Mouse (Mus musculus) midbrain, embryonic 12.5 days (tissue): ENCODE measurements around the gene Fat3. TPM values are rescaled to one million over a fixed set of nuclear protein-coding genes. Genes with fewer than 3 reads are reported as not detected.

Source experiments
- ATAC-seq: fragments of 200-750 bp; cut with Nextera tagmentation; 2 replicates; pipeline ENCODE4 v1.8.0; 2017; ENCODE audit warnings: low read depth, moderate TSS enrichment, moderate library complexity; ENCODE audit not compliant: low FRiP score
- H3K27ac ChIP-seq: fragments of 300-500 bp; sonication (generic); replicated peaks from 2 replicates; pipeline ENCODE4 v1.5.1; 2016; ENCODE audit warnings: mild to moderate bottlenecking
- H3K27me3 ChIP-seq: fragments of 300-500 bp; sonication (generic); 2 replicates; pipeline ENCODE4 v1.6.1; 2016; ENCODE audit warnings: mild to moderate bottlenecking
- H3K36me3 ChIP-seq: fragments of 300-500 bp; sonication (generic); 2 replicates; pipeline ENCODE4 v1.6.1; 2016
- H3K4me1 ChIP-seq: fragments of 300-500 bp; sonication (generic); 2 replicates; pipeline ENCODE4 v1.6.1; 2016
- H3K4me2 ChIP-seq: fragments of 300-500 bp; sonication (generic); replicated peaks from 2 replicates; pipeline ENCODE4 v1.6.1; 2016; ENCODE audit warnings: mild to moderate bottlenecking, moderate library complexity
- H3K4me3 ChIP-seq: fragments of 300-500 bp; sonication (generic); 2 replicates; pipeline ENCODE4 v1.5.1; 2016; ENCODE audit warnings: mild to moderate bottlenecking
- H3K9ac ChIP-seq: fragments of 300-500 bp; sonication (generic); replicated peaks from 2 replicates; pipeline ENCODE4 v1.6.1; 2016; ENCODE audit warnings: mild to moderate bottlenecking, moderate library complexity
- H3K9me3 ChIP-seq: fragments of 300-500 bp; sonication (generic); 2 replicates; pipeline ENCODE4 v1.6.1; 2016; ENCODE audit warnings: mild to moderate bottlenecking
- WGBS: fragments of 180-500 bp; shearing (Covaris S2); methylation state at CpG from one replicate; pipeline ENCODE4 v1.1.7; 2016; 5-methylcytosine and 5-hydroxymethylcytosine counted together
- polyA plus RNA-seq: library from polyadenylated mRNA; unstranded; fragments of >200 nt; fragmentation: Nextera tagmentation; extraction: Ambion mirVana; gene quantifications from 2 replicates; pipeline ENCODE4 v1.2.1, GENCODE M21; 2016

The Fat3 gene
- polyA plus RNA-seq, 1 experiment from 2014 or later: 12.3 TPM

DNA sequence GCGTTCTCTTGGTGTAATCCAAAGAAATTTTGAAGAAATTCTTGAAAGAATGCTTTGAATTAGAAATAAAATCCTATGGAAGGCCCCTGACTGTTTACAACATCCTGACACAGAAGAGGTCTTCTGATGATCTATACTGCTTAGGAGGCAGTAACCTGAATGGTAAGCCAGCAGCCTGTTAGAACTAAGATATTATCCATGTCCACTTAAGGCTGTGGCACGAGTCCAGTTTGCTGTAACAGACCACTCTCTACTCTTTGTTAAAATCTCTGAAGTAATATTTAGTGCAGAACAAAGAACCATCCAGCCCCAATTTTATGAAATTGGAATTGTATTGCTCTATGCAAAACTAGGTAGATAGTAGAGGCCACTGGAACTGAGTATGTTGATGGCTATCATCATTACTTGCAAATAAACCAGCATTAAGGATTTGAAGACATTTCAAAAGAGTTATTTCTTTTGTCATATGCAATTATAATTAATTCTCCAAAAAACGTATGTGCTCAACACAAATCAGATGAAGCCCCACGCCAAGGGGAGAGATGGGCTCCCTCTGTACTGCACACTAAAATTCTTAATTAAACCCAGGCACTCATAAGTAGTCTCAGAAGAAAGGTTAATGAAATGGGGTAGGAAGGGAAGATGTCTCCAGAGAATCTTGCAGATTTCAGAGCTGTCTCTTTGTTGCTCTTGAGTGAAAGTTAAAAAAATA is 230.9 kb downstream of the Fat3 start:
- H3K9ac ChIP-seq: no peak overlapping the region
- WGBS: 76% methylated on average over 4 of the region's 4 CpGs

GRCm38 (mm10) chr9:16265519-16265918 is 235.6 kb downstream of the Fat3 start:
- H3K9me3 ChIP-seq: no peaks in the 10 kb centered on the region
- no peak overlapping the region for H3K9ac ChIP-seq
- no peaks in the 10 kb centered on the region for H3K4me1 ChIP-seq
- H3K27ac ChIP-seq: no peak overlapping the region
- 86% methylated on average over 4 of the region's 4 CpGs for WGBS
- ATAC-seq: no peak
- no peak overlapping the region for H3K4me3 ChIP-seq
- H3K27me3 ChIP-seq: no peaks in the 10 kb centered on the region
- no peak overlapping the region for H3K4me2 ChIP-seq
- H3K36me3 ChIP-seq: no peaks in the 10 kb centered on the region

More for the DNA sequence above, 230.9 kb downstream of the Fat3 start:
- no peak overlapping the region for H3K4me2 ChIP-seq
- no peaks in the 10 kb centered on the region for H3K36me3 ChIP-seq
- H3K27ac ChIP-seq: no peak overlapping the region
- no peak for ATAC-seq
- H3K27me3 ChIP-seq: no peaks in the 10 kb centered on the region
- no peak overlapping the region for H3K4me3 ChIP-seq
- no peaks in the 10 kb centered on the region for H3K4me1 ChIP-seq
- H3K9me3 ChIP-seq: no peaks in the 10 kb centered on the region

DNA sequence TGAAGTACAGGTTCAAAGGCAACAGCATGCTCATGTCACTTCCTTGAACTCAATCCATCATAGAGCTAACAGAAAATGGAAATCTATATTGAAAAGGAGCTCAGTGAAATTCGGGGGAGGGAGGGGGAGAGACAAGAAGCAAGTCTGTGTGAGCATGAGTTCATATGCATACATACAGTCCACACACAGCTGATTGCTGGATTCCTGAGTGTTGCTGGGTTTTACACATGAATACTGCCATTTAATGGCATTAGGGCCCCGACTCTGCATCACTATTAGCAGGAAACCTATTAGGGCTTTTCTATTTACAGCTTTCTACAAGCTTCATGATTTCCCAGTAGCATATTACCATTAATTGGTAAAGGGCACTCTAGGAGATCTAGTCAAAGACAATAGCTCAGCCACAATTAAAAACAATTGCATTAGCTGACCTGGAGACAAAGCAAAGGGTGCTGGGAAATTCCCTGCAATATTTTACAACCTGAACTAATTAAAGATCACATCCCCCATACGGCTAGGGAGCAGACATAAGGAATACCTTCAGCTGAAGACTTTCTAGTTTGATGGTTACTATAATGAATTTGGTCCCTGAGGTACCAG is 243.7 kb downstream of the Fat3 start:
- ATAC-seq: peak; percentile 55
- H3K4me2 ChIP-seq: no peak overlapping the region
- no peaks in the 10 kb centered on the region for H3K9me3 ChIP-seq
- H3K9ac ChIP-seq: no peak overlapping the region
- no peaks in the 10 kb centered on the region for H3K36me3 ChIP-seq
- H3K27me3 ChIP-seq: no peaks in the 10 kb centered on the region
- no peak overlapping the region for H3K4me3 ChIP-seq
- peaks cover 18% of the 10 kb centered on the region for H3K4me1 ChIP-seq
- peak overlapping the region; percentile 39; the same call in 1 of the 2 replicates for H3K27ac ChIP-seq
- 46% methylated on average over 3 of the region's 3 CpGs for WGBS

DNA sequence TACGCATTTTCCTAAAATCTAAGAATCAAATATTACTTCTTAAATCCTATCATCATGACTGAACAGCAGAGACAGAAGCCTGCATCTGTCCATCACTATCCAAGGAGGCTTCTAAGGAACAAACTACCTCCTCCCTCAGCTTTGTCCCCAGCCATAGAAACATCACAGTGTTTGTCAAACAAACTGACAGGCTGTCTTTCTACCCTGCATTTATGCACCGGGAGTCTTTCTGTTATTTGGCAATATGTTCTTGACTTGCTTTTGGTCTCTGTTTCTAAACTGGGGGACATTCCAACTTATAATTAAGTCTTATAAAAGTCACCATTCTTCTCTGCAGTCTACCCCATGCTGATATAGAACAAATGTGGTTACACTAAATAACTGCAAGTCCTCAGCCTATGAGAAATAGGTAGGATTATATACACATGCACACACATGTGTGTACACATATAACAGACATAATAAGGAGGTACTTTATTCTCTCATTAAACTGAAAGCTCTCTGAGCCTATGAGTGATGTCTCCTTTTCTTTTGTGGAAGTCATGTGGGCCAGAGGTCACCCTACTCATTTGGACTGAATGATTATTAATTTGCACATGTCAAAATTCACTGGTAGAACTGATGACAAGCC is 244.4 kb downstream of the Fat3 start:
- ATAC-seq: peak; percentile 32; the same call in 1 of the 2 replicates
- Histone ChIP-seq H3K27ac (no peak overlapping the region; the same call in 1 of the 2 replicates), H3K36me3 (no peaks in the 10 kb centered on the region), H3K9ac (no peak overlapping the region), H3K4me1 (peaks cover 18% of the 10 kb centered on the region), H3K4me3 (no peak overlapping the region), H3K27me3 (no peaks in the 10 kb centered on the region), H3K4me2 (no peak overlapping the region), H3K9me3 (no peaks in the 10 kb centered on the region)
- WGBS: 77% methylated on average over 2 of the region's 2 CpGs

DNA sequence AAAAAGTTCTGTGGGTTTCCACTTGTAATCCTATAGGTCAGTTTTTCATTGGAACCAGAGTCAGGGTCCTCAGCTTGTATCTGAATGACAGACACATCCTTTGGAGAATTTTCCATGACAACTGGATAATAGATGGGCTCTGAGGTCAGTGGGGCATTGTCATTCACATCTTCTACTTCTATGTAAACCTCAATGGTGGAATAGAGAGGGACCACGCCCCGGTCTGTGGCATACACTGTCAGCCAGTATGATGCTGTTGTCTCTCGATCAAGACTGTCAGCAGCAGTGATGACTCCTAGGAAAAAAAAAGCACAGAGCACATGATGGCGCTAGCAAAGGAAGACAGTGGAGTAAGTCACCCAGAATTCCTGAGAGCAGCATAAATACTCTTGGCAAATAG is 254.3 kb downstream of the Fat3 start:
- no peaks in the 10 kb centered on the region for H3K36me3 ChIP-seq
- H3K4me1 ChIP-seq: no peaks in the 10 kb centered on the region
- H3K27ac ChIP-seq: no peak overlapping the region
- H3K27me3 ChIP-seq: no peaks in the 10 kb centered on the region
- no peaks in the 10 kb centered on the region for H3K9me3 ChIP-seq
- no peak overlapping the region for H3K9ac ChIP-seq
- 79% methylated on average over 4 of the region's 4 CpGs for WGBS
- no peak overlapping the region for H3K4me2 ChIP-seq
- H3K4me3 ChIP-seq: no peak overlapping the region
- ATAC-seq: no peak

- Histone ChIP-seq H3K4me2 (no peak overlapping the region), H3K36me3 (no peaks in the 10 kb centered on the region), H3K9me3 (no peaks in the 10 kb centered on the region), H3K9ac (no peak overlapping the region), H3K4me1 (peaks cover 37% of the 10 kb centered on the region), H3K27ac (0 out of 2 replicates have a peak overlapping the region, but pooled peaks have one; percentile 0), H3K4me3 (no peak overlapping the region), H3K27me3 (no peaks in the 10 kb centered on the region)
- ATAC-seq: peak; percentile 85
- WGBS: 28% methylated on average over 4 of the region's 4 CpGs
Observed at GRCm38 (mm10) chr9:16231575-16231974, 269.5 kb downstream of the Fat3 start.

DNA sequence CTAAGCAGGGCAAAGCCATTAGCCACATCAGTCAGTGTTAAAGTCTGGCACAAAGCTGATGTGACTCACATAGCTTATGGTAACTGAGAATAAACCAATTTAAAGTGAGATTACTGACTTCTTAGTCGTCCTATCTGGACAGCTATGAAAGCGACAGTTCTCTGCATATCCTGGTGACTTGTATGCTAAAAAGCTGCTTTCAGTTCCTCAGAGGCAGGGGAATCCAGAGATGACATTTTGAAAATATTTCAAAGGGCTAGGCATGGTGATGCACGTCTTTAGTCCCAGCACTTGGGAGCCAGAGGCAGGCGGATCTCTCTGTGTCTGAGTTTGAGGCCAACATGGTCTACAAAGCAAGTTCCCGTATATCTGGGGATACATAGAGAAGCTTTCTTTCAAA is 272.2 kb downstream of the Fat3 start:
- Histone ChIP-seq H3K4me3 (no peak overlapping the region), H3K9me3 (no peaks in the 10 kb centered on the region), H3K36me3 (no peaks in the 10 kb centered on the region), H3K4me2 (no peak overlapping the region), H3K27ac (no peak overlapping the region), H3K9ac (no peak overlapping the region), H3K4me1 (peaks cover 43% of the 10 kb centered on the region), H3K27me3 (no peaks in the 10 kb centered on the region)
- WGBS: 76% methylated on average over 5 of the region's 5 CpGs
- no peak for ATAC-seq

DNA sequence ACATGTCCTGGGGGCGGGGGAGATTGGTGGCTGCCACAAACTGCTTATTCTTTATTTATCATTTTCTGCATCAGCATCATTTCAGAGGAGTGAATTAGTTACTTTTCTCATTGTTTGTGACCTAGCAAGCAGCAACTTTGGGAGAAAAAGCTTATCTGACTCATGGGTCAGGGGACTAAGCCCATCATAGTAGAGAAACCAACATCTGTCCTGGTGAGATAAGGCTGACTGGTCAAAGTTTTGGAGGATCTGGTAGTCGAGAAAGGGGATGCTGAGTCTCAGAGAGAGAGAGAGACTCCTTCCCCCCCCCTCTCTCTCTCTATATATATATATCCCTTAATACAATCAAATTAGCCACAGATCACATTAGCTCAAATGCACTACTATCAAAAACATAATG is 273.7 kb downstream of the Fat3 start:
- Histone ChIP-seq H3K4me3 (no peak overlapping the region), H3K27me3 (no peaks in the 10 kb centered on the region), H3K4me1 (peaks cover 42% of the 10 kb centered on the region), H3K9me3 (no peaks in the 10 kb centered on the region), H3K27ac (no peak overlapping the region), H3K36me3 (no peaks in the 10 kb centered on the region), H3K9ac (no peak overlapping the region), H3K4me2 (no peak overlapping the region)
- WGBS: 60% methylated on average over 2 of the region's 2 CpGs
- ATAC-seq: no peak

DNA sequence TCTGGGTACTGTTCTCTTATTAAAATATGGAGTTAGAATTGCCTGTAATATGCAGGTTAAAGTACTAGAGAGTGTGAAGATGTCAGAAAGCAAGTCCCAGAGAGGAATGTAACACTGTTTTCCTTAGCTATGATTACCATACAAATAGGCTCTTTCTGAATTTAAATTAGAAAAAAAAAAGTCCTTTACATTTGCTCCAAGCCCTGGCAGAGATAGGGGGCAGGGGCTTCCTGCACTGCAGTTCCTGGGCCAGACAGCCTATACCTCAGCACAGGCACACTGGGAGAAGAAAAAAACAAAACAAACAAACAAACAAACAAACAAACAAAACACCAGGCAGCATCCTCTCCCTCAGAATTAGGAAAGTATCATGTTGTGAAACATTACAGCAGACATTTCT is 274.5 kb downstream of the Fat3 start:
- peak; percentile 42; the same call in 1 of the 2 replicates for ATAC-seq
- Histone ChIP-seq H3K4me2 (no peak overlapping the region), H3K36me3 (no peaks in the 10 kb centered on the region), H3K27ac (peak overlapping the region; percentile 36; the same call in 1 of the 2 replicates), H3K9me3 (no peaks in the 10 kb centered on the region), H3K27me3 (no peaks in the 10 kb centered on the region), H3K4me3 (no peak overlapping the region), H3K9ac (no peak overlapping the region), H3K4me1 (peaks cover 44% of the 10 kb centered on the region)

DNA sequence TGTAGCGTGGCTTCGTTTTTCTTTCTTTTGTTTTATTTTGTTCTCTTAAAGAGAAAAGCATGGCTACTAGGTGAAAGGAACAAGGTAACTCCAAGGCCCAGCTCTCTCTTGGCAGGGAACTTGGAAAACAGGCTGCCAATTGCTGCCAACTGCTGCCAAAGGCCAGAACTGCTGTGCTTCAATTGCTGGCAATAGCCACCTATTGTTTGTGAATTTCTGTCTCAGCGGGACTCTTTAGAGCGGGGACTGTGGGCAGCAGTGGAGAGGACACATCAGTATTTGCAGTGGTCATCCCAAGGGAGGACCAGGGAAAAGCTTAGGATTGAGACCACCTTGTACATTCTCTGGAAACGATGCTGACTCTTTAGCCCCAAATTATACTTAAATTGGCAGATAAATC is 279.2 kb downstream of the Fat3 start:
- no peak for ATAC-seq
- Histone ChIP-seq H3K36me3 (no peaks in the 10 kb centered on the region), H3K27ac (no peak overlapping the region), H3K9ac (no peak overlapping the region), H3K4me2 (no peak overlapping the region), H3K4me3 (no peak overlapping the region), H3K4me1 (peaks cover 21% of the 10 kb centered on the region), H3K27me3 (no peaks in the 10 kb centered on the region), H3K9me3 (no peaks in the 10 kb centered on the region)
- WGBS: 48% methylated on average over 5 of the region's 5 CpGs

DNA sequence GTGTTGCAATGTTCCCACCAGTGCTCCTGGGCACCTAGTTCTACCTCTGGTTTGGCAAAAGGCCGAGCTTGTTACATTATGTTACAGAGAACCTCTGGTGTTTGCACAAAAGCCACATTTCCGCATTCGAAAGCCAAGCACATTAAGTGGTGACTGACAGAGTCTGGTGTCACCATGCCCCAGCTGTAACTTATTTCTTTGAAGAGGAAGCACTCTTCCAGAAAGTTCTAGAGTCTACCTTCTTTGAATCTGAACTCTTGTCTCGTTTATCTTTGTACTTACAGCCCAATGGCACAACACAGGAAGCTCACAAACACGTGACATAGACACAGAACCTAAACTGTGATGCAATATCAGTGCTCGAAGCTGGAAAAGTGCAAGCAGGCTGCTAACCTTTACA is 284.9 kb downstream of the Fat3 start:
- H3K36me3 ChIP-seq: no peaks in the 10 kb centered on the region
- 62% methylated on average over 6 of the region's 6 CpGs for WGBS
- no peak for ATAC-seq
- H3K27me3 ChIP-seq: no peaks in the 10 kb centered on the region
- H3K9me3 ChIP-seq: no peaks in the 10 kb centered on the region
- no peak overlapping the region for H3K4me2 ChIP-seq
- H3K4me1 ChIP-seq: peaks cover 26% of the 10 kb centered on the region
- H3K27ac ChIP-seq: no peak overlapping the region
- no peak overlapping the region for H3K9ac ChIP-seq
- H3K4me3 ChIP-seq: no peak overlapping the region
